Mouse (Mus musculus) central nervous system, embryonic 11.5 days (tissue): ENCODE measurements around the gene Mrpl40. TPM values are rescaled to one million over a fixed set of nuclear protein-coding genes. Genes with fewer than 3 reads are reported as not detected.

Experiments
- polyA plus RNA-seq: library from polyadenylated mRNA; depleted of rRNA; stranded (reverse); fragments of >200 nt; gene quantifications from 2 replicates; pipeline ENCODE4 v1.2.3, GENCODE M21; 2012; rRNA removed

The Mrpl40 gene
- 36.3 and 55.2 TPM in 2 replicates for polyA plus RNA-seq

DNA sequence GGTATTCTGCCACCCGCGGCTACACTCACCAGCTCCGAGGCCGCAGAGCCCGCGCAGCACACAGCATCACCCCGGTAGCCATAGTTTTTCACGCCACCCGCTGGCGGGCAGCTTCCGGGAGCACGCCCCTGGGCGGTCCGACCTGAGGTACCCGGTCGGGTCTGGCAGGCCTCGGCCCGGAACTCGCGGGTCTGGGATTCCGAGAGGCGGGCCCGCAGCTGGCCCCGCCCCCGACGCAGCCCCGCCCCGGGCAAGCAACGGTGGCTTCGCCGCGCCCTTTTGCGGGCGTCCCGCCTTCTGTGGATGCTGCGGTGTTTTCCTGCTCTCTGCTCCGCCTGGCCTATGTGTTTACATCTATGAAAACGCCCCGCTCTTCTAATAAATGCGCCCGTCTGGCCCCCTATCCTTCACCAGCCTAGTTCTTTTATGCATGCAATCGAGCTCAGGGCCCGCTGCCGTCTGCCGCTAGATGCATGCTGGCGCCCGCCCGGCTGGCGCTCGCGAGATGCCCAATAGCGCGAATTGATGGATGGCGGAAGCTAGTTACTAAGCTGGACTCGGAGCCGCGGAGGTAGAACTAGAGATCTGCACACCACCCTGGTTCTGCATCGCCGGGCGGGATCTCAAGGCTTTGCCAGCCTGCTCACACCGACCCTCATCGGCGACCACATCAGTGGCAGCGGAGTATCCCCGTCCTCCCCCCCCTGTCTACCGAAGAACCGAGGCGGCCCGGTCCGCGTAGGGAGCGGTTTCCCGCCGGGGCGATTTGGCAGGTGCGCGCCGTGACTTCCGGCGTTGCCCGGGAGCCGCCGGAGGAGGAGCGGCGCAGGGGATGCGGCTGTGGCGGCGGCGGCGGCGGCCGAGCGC is at the start of gene Mrpl40, which contains the start of gene Hira:
Mrpl40 (minus strand) TSS at position 421 of the 867 bp plus-strand sequence.
Hira (plus strand) TSS at position 596 of the 867 bp plus-strand sequence.

DNA sequence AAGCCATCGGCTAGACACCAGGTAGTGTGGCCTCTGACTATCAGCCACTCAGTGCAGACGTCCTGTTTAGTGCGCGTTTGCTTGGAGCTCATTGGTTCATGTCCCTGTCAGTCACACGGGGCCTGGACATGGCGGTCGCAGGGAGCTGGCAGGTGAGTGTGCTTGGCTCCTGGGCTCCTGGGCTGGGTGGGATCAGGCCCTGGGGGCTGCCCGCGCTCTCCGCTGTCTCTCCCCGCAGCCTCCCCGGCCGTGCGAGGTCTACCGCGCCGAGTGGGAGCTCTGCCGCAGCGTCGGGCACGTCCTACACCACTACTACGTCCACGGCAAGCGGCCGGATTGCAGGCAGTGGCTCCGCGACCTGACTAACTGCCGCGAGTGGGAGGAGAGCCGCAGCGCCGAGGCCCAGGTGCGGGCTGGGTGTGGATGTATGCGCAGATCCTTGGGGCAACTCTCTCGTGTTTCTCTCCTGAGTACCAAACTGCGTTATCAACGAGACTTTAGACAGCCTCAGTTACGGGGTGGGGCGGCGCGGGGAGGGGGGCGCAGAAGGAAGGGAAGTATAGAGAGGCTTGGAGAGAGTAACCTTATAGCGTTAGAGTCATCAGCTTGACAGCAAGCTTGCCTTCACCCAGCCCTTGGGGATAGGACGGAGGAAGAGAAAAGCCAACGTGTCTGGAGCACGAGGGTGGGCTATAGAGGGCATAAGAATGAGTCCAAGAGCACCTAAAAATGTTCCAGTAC is 40.0 kb downstream of the Mrpl40 start, which contains the start of the genes 2510002D24Rik and Gm28539:
2510002D24Rik (plus strand) TSS at position 111 of the 741 bp plus-strand sequence.
Gm28539 (plus strand) TSS at position 117 of the 741 bp plus-strand sequence.

Other genes with a start within 250 kb of the Mrpl40 start
- 76.8 and 93.6 TPM in 2 replicates for gene Sept5, start 246.9 kb downstream of the Mrpl40 start, polyA plus RNA-seq
- gene Cldn5, start 100.0 kb downstream of the Mrpl40 start, polyA plus RNA-seq = 29.4 and 38.3 TPM in 2 replicates
- gene Ufd1, start 65.1 kb downstream of the Mrpl40 start, polyA plus RNA-seq = 59.1 and 68.8 TPM in 2 replicates
- 70.9 and 78.8 TPM in 2 replicates for gene Cdc45, start 64.9 kb downstream of the Mrpl40 start, polyA plus RNA-seq
- gene 2510002D24Rik, start 40.3 kb downstream of the Mrpl40 start, polyA plus RNA-seq = 22.3 and 30.5 TPM in 2 replicates
- 3.0 TPM in 1 of 2 replicates, not detected in the other for gene Gm28539, start 40.3 kb downstream of the Mrpl40 start, polyA plus RNA-seq
- 69.5 and 81.5 TPM in 2 replicates for gene Hira, start 175 bp upstream of the Mrpl40 start, polyA plus RNA-seq